Mouse (Mus musculus) cerebellum, postnatal 36 days (tissue): ENCODE data around the gene Olfr485.
"Not testable (repeated sequence)": the region's sequence is repeated elsewhere in the genome, so short reads cannot be mapped to it uniquely, and the experiment has no call there.

ENCODE experiments used
- DNase-seq, 2 experiments: peaks; one replicate each; pipeline ENCODE4 v3.0.0; 2021 to 2022; ENCODE audit warnings: mixed read lengths in 2 of 2

Olfr485 gene

GRCm38 (mm10) chr7:108159771-108160170, at the start of gene Olfr485:
Gene Olfr485, minus strand, starts transcription at chr7:108159871.
- no peak for DNase-seq

DNA sequence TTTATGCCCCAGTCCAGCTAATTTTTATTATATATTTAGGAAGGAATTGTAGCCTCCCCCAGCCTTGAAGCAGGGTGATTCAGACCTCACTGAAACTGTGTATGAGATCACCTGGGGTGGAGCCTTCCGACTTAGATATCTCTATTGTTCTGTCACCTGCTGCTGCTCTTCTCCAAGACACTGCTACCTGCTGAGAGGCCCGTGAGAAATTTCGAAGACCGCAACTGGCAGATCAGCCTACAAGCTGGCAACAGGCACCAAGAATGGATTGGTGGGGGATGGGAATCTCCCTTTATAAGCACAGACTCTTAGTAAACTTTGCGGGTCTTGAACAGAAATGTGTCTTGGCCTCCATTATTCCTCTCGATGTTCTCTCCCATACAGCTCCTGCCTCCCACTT, 37.3 kb upstream of the Olfr485 start:
- DNase-seq, result no peak

- not testable (repeated sequence) for DNase-seq
These were observed 36.7 kb upstream of the Olfr485 start for GRCm38 (mm10) chr7:108196337-108196736.

DNA sequence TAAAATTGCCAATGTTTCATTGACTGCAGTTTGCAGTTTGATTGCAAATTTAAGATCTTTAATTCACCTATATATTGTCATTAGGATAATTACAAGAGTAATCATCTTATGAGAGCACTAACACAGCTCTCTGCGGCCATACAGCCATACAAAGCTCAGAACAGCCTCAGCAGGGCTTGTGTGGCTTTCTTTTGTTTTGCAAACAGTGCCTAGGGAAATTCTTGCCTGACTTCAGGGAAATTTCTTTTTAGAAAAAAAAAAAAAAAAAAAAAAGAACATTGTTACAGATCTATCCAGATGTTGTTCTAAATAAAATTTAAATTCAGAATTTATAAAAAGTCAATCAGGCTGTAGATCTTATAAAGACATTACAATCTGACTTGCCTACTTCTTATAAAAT, 33.0 kb upstream of the Olfr485 start:
- DNase-seq, result not testable (repeated sequence)

GRCm38 (mm10) chr7:108191196-108191595, 31.5 kb upstream of the Olfr485 start:
- not testable (repeated sequence) for DNase-seq

DNA sequence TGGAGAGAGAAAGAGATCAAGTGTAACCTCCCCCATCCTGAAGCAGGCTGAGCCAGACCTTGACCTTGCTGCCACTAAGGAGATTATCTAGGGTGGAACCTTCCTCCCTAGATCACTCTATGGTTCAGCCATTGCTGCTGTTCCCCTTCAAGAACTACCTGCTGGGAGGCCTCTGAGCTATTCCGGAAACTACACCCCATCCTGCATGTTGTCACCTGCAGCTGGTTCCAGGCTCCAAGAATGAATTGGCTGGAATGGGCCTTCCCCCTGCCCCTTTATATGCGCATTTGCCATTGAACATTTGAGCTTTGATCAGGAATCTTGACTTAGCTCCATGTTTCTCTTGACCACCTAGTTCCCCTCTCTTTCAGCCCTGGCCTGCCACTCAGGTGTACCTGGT, 25.6 kb upstream of the Olfr485 start:
- not testable (repeated sequence) for DNase-seq

- not testable (repeated sequence) for DNase-seq
These were observed 24.7 kb upstream of the Olfr485 start for GRCm38 (mm10) chr7:108184401-108184800.

DNA sequence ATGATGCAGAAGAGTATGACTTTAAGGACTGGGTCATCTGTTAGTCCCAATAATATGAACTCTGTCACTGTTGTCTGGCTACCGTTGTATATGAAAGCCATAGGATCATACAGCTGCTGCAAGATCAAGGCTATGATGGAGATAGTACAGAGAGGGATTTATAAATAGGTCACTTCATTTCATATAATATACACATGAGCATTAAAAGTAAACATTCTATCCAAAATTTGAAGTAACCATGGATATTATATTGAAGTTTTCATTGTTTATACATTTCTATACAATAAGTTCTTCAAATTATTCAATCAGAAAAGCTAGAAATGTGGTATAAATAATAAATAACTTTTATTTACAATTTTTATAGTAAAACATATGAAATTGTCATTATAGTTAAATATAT, 13.0 kb upstream of the Olfr485 start, which contains the start of gene Olfr486:
Gene Olfr486 (minus strand): TSS at position 101 of the 400 bp plus-strand sequence.
- DNase-seq, result not testable (repeated sequence)

GRCm38 (mm10) chr7:108127349-108127748, 32.3 kb downstream of the Olfr485 start, which contains the start of gene Olfr484:
Gene Olfr484, minus strand, starts transcription at chr7:108127449.
- DNase-seq, result no peak

DNA sequence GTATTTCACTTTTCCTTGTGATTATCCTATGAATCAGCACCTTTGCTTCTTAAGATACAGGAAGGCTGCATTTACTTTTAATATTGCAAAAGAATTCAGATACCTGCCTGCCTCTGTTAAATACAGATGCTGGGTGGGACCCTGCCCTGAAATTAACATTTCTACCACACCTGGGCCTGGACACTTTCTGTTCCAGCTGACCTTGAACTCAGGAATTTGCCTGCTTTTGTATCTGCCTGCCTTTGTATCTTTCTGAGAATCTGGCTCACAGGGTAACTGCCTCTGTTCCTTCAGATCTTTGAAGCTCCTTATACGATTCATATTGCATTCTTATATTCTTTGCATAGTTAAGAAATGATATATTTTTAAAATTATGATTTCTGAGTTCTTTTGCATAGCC, 38.3 kb downstream of the Olfr485 start:
- DNase-seq, result no peak

DNA sequence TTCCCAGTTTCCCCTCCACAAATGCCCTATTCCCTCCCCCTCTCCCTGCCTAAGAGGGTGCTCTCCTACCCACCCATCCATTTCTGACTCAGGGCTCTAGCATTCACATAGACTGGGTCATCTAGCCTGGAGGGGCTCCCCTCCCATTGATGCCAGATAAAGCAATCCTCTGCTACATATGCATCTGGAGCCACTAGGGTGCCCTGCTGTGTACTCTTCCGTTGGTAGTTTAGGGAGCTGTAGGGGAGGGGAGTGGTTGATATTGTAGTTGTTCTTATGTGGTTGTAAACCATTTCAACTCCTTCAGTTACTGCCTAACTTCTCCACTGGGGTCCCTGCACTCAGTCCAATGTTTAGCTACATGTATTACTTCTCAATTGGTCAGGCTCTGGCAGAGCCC, 39.0 kb downstream of the Olfr485 start:
- DNase-seq, result no peak
